Mouse (Mus musculus) intestine, postnatal 0 days (tissue): ENCODE measurements around the gene Thbs3. TPM values are rescaled to one million over a fixed set of nuclear protein-coding genes. Genes with fewer than 3 reads are reported as not detected.

Source experiments
- ATAC-seq: fragments of 200-750 bp; cut with Nextera tagmentation; 2 replicates; pipeline ENCODE4 v1.8.0; 2017; ENCODE audit warnings: mild to moderate bottlenecking, moderate TSS enrichment, moderate library complexity
- H3K27ac ChIP-seq: fragments of 300-500 bp; sonication (generic); 2 replicates; pipeline ENCODE4 v1.5.1; 2014; ENCODE audit warnings: mild to moderate bottlenecking, low read depth, low read length, moderate library complexity
- H3K27me3 ChIP-seq: fragments of 300-500 bp; sonication (generic); replicated peaks from 2 replicates; pipeline ENCODE4 v1.6.1; 2014; ENCODE audit warnings: low read length, mixed read lengths; ENCODE audit not compliant: control insufficient read depth, insufficient read depth
- H3K36me3 ChIP-seq: fragments of 300-500 bp; sonication (generic); 2 replicates; pipeline ENCODE4 v1.6.1; 2014; ENCODE audit warnings: mild to moderate bottlenecking, moderate library complexity; ENCODE audit not compliant: control insufficient read depth, insufficient read depth
- H3K4me1 ChIP-seq: fragments of 300-500 bp; sonication (generic); replicated peaks from 2 replicates; pipeline ENCODE4 v1.6.1; 2014; ENCODE audit warnings: antibody characterized with exemption, low read length, mixed read lengths; ENCODE audit not compliant: control insufficient read depth, insufficient read depth
- H3K4me2 ChIP-seq: fragments of 300-500 bp; sonication (generic); replicated peaks from 2 replicates; pipeline ENCODE4 v1.6.1; 2014; ENCODE audit warnings: low read depth, mild to moderate bottlenecking, moderate library complexity
- H3K4me3 ChIP-seq: fragments of 300-500 bp; sonication (generic); 2 replicates; pipeline ENCODE4 v1.5.1; 2014; ENCODE audit warnings: low read depth, low read length
- H3K9ac ChIP-seq: fragments of 300-500 bp; sonication (generic); 2 replicates; pipeline ENCODE4 v1.6.1; 2014; ENCODE audit warnings: mild to moderate bottlenecking, low read depth, low read length
- H3K9me3 ChIP-seq: fragments of 300-500 bp; sonication (generic); 2 replicates; pipeline ENCODE4 v1.6.1; 2016; ENCODE audit warnings: mixed run types; ENCODE audit not compliant: control insufficient read depth
- CTCF ChIP-seq: sonication (generic); IDR thresholded peaks from 2 replicates; pipeline ENCODE4 v1.5.1; 2016; ENCODE audit warnings: low read depth, mild to moderate bottlenecking, control low read depth, antibody characterized with exemption, moderate library complexity
- WGBS: fragments of 180-500 bp; shearing (Covaris S2); extraction: QIAGEN DNeasy Blood & Tissue Kit; methylation state at CpG from one replicate; pipeline ENCODE4 v1.1.7; 2014; 5-methylcytosine and 5-hydroxymethylcytosine counted together
- polyA plus RNA-seq: library from polyadenylated mRNA; unstranded; fragments of >200 nt; fragmentation: Nextera tagmentation; extraction: Ambion mirVana; gene quantifications from 2 replicates; pipeline ENCODE4 v1.2.1, GENCODE M21; 2015

Gene Thbs3
- polyA plus RNA-seq, 1 experiment from 2014 or later, result 17.2 TPM

GRCm38 (mm10) chr3:89193351-89193750 is 21.6 kb upstream of the Thbs3 start:
- H3K9ac ChIP-seq, result no peak overlapping the region
- H3K4me2 ChIP-seq, result no peak overlapping the region
- no peak overlapping the region for H3K27ac ChIP-seq
- H3K36me3 ChIP-seq, result no peaks in the 10 kb centered on the region
- H3K4me3 ChIP-seq, result no peak overlapping the region
- no peaks in the 10 kb centered on the region for H3K27me3 ChIP-seq
- ATAC-seq, result no peak
- peak; percentile 41; the same call in 1 of the 2 replicates for TF ChIP-seq CTCF
- 68% methylated on average over 1 of the region's 1 CpGs for WGBS
- no peaks in the 10 kb centered on the region for H3K9me3 ChIP-seq
- H3K4me1 ChIP-seq, result no peaks in the 10 kb centered on the region; the same call in 1 of the 2 replicates

GRCm38 (mm10) chr3:89193853-89194252 is 21.1 kb upstream of the Thbs3 start:
- TF ChIP-seq CTCF, result peak; percentile 69
- Histone ChIP-seq H3K9ac (no peak overlapping the region), H3K36me3 (no peaks in the 10 kb centered on the region), H3K4me2 (no peak overlapping the region), H3K27ac (no peak overlapping the region), H3K27me3 (no peaks in the 10 kb centered on the region), H3K4me3 (no peak overlapping the region), H3K4me1 (no peaks in the 10 kb centered on the region; the same call in 1 of the 2 replicates), H3K9me3 (no peaks in the 10 kb centered on the region)
- 96% methylated on average over 2 of the region's 2 CpGs for WGBS
- ATAC-seq, result no peak

- no peaks in the 10 kb centered on the region for H3K9me3 ChIP-seq
- H3K9ac ChIP-seq, result peak overlapping the region; percentile 50
- peak overlapping the region; percentile 43 for H3K4me3 ChIP-seq
- H3K4me1 ChIP-seq, result no peaks in the 10 kb centered on the region; the same call in 1 of the 2 replicates
- no peaks in the 10 kb centered on the region for H3K36me3 ChIP-seq
- ATAC-seq, result peak; percentile 90
- peak overlapping the region; percentile 70 for H3K27ac ChIP-seq
- H3K4me2 ChIP-seq, result peak overlapping the region; percentile 64
- peak; percentile 77 for TF ChIP-seq CTCF
- 7% methylated on average over 33 of the region's 33 CpGs for WGBS
- H3K27me3 ChIP-seq, result no peaks in the 10 kb centered on the region
Measured at GRCm38 (mm10) chr3:89195979-89196877, 18.8 kb upstream of the Thbs3 start.

- no peak for ATAC-seq
- Histone ChIP-seq H3K27me3 (no peaks in the 10 kb centered on the region), H3K27ac (no peak overlapping the region), H3K4me1 (no peaks in the 10 kb centered on the region; the same call in 1 of the 2 replicates), H3K9me3 (no peaks in the 10 kb centered on the region), H3K4me2 (no peak overlapping the region), H3K36me3 (peaks cover 9% of the 10 kb centered on the region; the same call in 1 of the 2 replicates), H3K9ac (no peak overlapping the region), H3K4me3 (no peak overlapping the region)
- 80% methylated on average over 3 of the region's 3 CpGs for WGBS
- no peak for TF ChIP-seq CTCF
Measured at GRCm38 (mm10) chr3:89199839-89200238, 15.1 kb upstream of the Thbs3 start.

- Histone ChIP-seq H3K4me2 (peak within 1 kb of the TSS; percentile 72), H3K9me3 (no peaks in the 10 kb centered on the region), H3K27me3 (no peaks in the 10 kb centered on the region), H3K36me3 (peaks cover 33% of the 10 kb centered on the region), H3K27ac (peak within 1 kb of the TSS; percentile 16; the same call in 1 of the 2 replicates), H3K4me1 (no peaks in the 10 kb centered on the region), H3K9ac (peak within 1 kb of the TSS; percentile 76), H3K4me3 (peak within 1 kb of the TSS; percentile 65)
- TF ChIP-seq CTCF, result no peak
- 24% methylated on average over 13 of the region's 13 CpGs for WGBS
- ATAC-seq, result peak; percentile 72
Measured at GRCm38 (mm10) chr3:89202253-89203141, 12.5 kb upstream of the Thbs3 start, which contains the start of gene Gba. Gene Gba (plus strand): TSS chr3:89202928.

- H3K27ac ChIP-seq, result peak overlapping the region; percentile 16; the same call in 1 of the 2 replicates
- ATAC-seq, result peak; percentile 7; the same call in 1 of the 2 replicates
- peak overlapping the region; percentile 76 for H3K9ac ChIP-seq
- no peaks in the 10 kb centered on the region for H3K4me1 ChIP-seq
- no peaks in the 10 kb centered on the region for H3K27me3 ChIP-seq
- peak overlapping the region; percentile 72 for H3K4me2 ChIP-seq
- peak overlapping the region; percentile 65 for H3K4me3 ChIP-seq
- WGBS, result 36% methylated on average over 5 of the region's 5 CpGs
- H3K9me3 ChIP-seq, result no peaks in the 10 kb centered on the region
- TF ChIP-seq CTCF, result no peak
- H3K36me3 ChIP-seq, result peaks cover 39% of the 10 kb centered on the region
Measured at GRCm38 (mm10) chr3:89203142-89203514, 11.9 kb upstream of the Thbs3 start.
